Mouse (Mus musculus) heart, adult 2 months (tissue): ENCODE data around the gene Chrd. TPM values are rescaled to one million over a fixed set of nuclear protein-coding genes. Genes with fewer than 3 reads are reported as not detected.

Source experiments
- DNase-seq, 2 experiments: peaks; one replicate each; pipeline ENCODE4 v3.0.0; 2021
- H3K27ac ChIP-seq: fragments of 200-600 bp; 2 replicates; pipeline ENCODE4 v1.8.1; 2022
- H3K27me3 ChIP-seq: fragments of 200-500 bp; 2 replicates; pipeline ENCODE4 v1.6.1; 2012; ENCODE audit warnings: mild to moderate bottlenecking, low read length, inconsistent platforms, mixed read lengths; ENCODE audit not compliant: control insufficient read depth, insufficient read depth
- H3K36me3 ChIP-seq: fragments of 200-500 bp; 2 replicates; pipeline ENCODE4 v1.6.1; 2012; ENCODE audit warnings: low read length, inconsistent platforms; ENCODE audit not compliant: control insufficient read depth, insufficient read depth
- H3K4me1 ChIP-seq: fragments of 200-500 bp; 2 replicates; pipeline ENCODE4 v1.6.1; 2011; ENCODE audit warnings: low read length; ENCODE audit not compliant: control insufficient read depth, insufficient read depth
- H3K4me3 ChIP-seq: fragments of 200-600 bp; 2 replicates; pipeline ENCODE4 v1.8.1; 2022
- H3K79me2 ChIP-seq: fragments of 200-500 bp; replicated peaks from 2 replicates; pipeline ENCODE4 v1.6.1; 2012; ENCODE audit warnings: mild to moderate bottlenecking, inconsistent platforms, low read length, moderate library complexity, mixed read lengths; ENCODE audit not compliant: control insufficient read depth, insufficient read depth
- H3K9ac ChIP-seq: fragments of 200-500 bp; 2 replicates; pipeline ENCODE4 v1.6.1; 2012; ENCODE audit warnings: low read depth, mild to moderate bottlenecking, control low read depth, inconsistent platforms, low read length, mixed read lengths
- CTCF ChIP-seq: fragments of 200-600 bp; IDR thresholded peaks from 2 replicates; pipeline ENCODE4 v1.8.1; 2022; ENCODE audit warnings: antibody characterized with exemption, mild to moderate bottlenecking, moderate library complexity
- EP300 ChIP-seq: fragments of 200-500 bp; IDR thresholded peaks from 2 replicates; pipeline ENCODE4 v1.6.1; 2011; ENCODE audit warnings: low read depth, low read length, control low read depth; ENCODE audit not compliant: insufficient read depth
- POLR2A ChIP-seq: fragments of 200-500 bp; IDR thresholded peaks from 2 replicates; pipeline ENCODE4 v1.6.1; 2011; ENCODE audit warnings: mild to moderate bottlenecking, low read depth, low read length, control low read depth; ENCODE audit not compliant: insufficient read depth
- WGBS: fragments of 180-500 bp; shearing (Covaris S2); methylation state at CpG from one replicate; pipeline ENCODE4 v1.1.7; 2018; 5-methylcytosine and 5-hydroxymethylcytosine counted together
- intact Hi-C: fragments of 180-260 bp; cut with DNase I; formaldehyde crosslinking; loops from one replicate; pipeline ENCODE4 v1.15.1; 2025
- polyA plus RNA-seq: library from polyadenylated mRNA; depleted of rRNA; stranded (reverse); fragments of >200 nt; gene quantifications from 2 replicates; pipeline ENCODE4 v1.2.3, GENCODE M21; 2012
- total RNA-seq, 2 experiments: library from RNA; stranded (reverse); gene quantifications; 2 replicates each; pipeline ENCODE4 v1.2.3; 2021

Chrd gene
- total and polyA plus RNA-seq, 3 experiments = 2.0 to 4.8 (median 2.2) TPM

- intact Hi-C loops = no loop called here
- H3K27ac ChIP-seq = peak overlapping the region; percentile 73
Observed at GRCm38 (mm10) chr16:20694781-20695180, 38.1 kb upstream of the Chrd start.

GRCm38 (mm10) chr16:20695622-20696323 lies 37.2 kb upstream of the Chrd start:
- 3% methylated on average over 46 of the region's 46 CpGs for WGBS
- intact Hi-C loops = no loop called here
- H3K27ac ChIP-seq = peak overlapping the region; percentile 73
- H3K9ac ChIP-seq = peak overlapping the region; percentile 61
- no peaks in the 10 kb centered on the region for H3K79me2 ChIP-seq
- peaks cover 4% of the 10 kb centered on the region; the same call in 1 of the 2 replicates for H3K36me3 ChIP-seq
- H3K27me3 ChIP-seq = no peaks in the 10 kb centered on the region
- DNase-seq = peak; percentile 89 to 90
- no peak for TF ChIP-seq EP300
- no peak for TF ChIP-seq CTCF
- TF ChIP-seq POLR2A = no peak
- peaks cover 16% of the 10 kb centered on the region for H3K4me1 ChIP-seq
- peak overlapping the region; percentile 48 for H3K4me3 ChIP-seq

More at GRCm38 (mm10) chr16:20694781-20695180, 38.1 kb upstream of the Chrd start:
- Histone ChIP-seq H3K36me3 (peaks cover 4% of the 10 kb centered on the region; the same call in 1 of the 2 replicates), H3K79me2 (no peaks in the 10 kb centered on the region), H3K9ac (peak overlapping the region; percentile 37; the same call in 1 of the 2 replicates), H3K4me1 (peaks cover 16% of the 10 kb centered on the region), H3K27me3 (no peaks in the 10 kb centered on the region), H3K4me3 (peak overlapping the region; percentile 48; the same call in 1 of the 2 replicates)
- TF ChIP-seq POLR2A (peak; percentile 63), CTCF (no peak)
- 14% methylated on average over 8 of the region's 8 CpGs for WGBS
- DNase-seq = peak; percentile 58 to 67

- no peak for TF ChIP-seq CTCF
- Histone ChIP-seq H3K79me2 (no peaks in the 10 kb centered on the region), H3K4me3 (no peak overlapping the region), H3K4me1 (peaks cover 12% of the 10 kb centered on the region), H3K27ac (no peak overlapping the region), H3K9ac (no peak overlapping the region), H3K27me3 (no peaks in the 10 kb centered on the region), H3K36me3 (peaks cover 4% of the 10 kb centered on the region; the same call in 1 of the 2 replicates)
- no peak for DNase-seq
- WGBS = 76% methylated on average over 5 of the region's 5 CpGs
- intact Hi-C loops = no loop called here
Observed at GRCm38 (mm10) chr16:20699266-20699665, 33.7 kb upstream of the Chrd start.

DNA sequence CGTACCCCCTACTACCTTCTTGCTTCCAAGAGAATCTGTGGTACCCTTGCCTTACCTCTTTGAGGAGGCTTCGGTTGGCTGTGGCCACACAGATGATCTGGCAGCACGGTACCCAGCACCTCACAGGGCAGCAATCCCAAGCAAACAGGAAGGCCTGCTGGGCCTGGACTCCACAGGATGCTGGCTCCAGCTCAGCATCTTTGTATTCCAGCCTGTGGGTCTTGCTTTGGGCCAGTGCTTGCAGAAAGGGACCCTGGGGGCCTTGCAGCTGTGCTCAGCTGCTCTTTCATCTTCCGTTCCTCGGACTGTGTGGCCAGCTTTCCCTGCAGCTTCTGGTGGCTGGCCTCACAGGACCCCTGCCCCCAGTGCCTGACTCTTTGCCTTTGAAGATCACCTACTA lies 32.9 kb upstream of the Chrd start:
- H3K4me3 ChIP-seq = no peak overlapping the region
- WGBS = 54% methylated on average over 5 of the region's 5 CpGs
- intact Hi-C loops = no loop called here
- no peak overlapping the region for H3K9ac ChIP-seq
- H3K27me3 ChIP-seq = no peaks in the 10 kb centered on the region
- H3K36me3 ChIP-seq = peaks cover 4% of the 10 kb centered on the region; the same call in 1 of the 2 replicates
- no peak for DNase-seq
- no peak for TF ChIP-seq CTCF
- no peak overlapping the region for H3K27ac ChIP-seq
- no peaks in the 10 kb centered on the region for H3K79me2 ChIP-seq
- peaks cover 6% of the 10 kb centered on the region for H3K4me1 ChIP-seq

- Histone ChIP-seq H3K9ac (no peak overlapping the region), H3K4me1 (no peaks in the 10 kb centered on the region), H3K27me3 (no peaks in the 10 kb centered on the region), H3K36me3 (no peaks in the 10 kb centered on the region), H3K27ac (no peak overlapping the region), H3K79me2 (no peaks in the 10 kb centered on the region), H3K4me3 (no peak overlapping the region)
- no peak for TF ChIP-seq CTCF
- TF ChIP-seq POLR2A = no peak
- TF ChIP-seq EP300 = no peak
- intact Hi-C loops = no loop called here
- DNase-seq = no peak
- 78% methylated on average over 7 of the region's 7 CpGs for WGBS
Observed at GRCm38 (mm10) chr16:20701316-20701715, 31.6 kb upstream of the Chrd start.

GRCm38 (mm10) chr16:20701729-20702521 lies 31.0 kb upstream of the Chrd start:
- 72% methylated on average over 12 of the region's 12 CpGs for whole genome bisulfite sequencing
- TF ChIP-seq EP300 (no peak), CTCF (no peak), POLR2A (no peak)
- no peaks in the 10 kb centered on the region for H3K27me3 ChIP-seq
- H3K4me3 ChIP-seq = no peak overlapping the region
- H3K9ac ChIP-seq = no peak overlapping the region
- no peaks in the 10 kb centered on the region for H3K36me3 ChIP-seq
- DNase-seq = no peak
- no peaks in the 10 kb centered on the region for H3K79me2 ChIP-seq
- intact Hi-C loops = no loop called here
- H3K27ac ChIP-seq = no peak overlapping the region
- H3K4me1 ChIP-seq = no peaks in the 10 kb centered on the region
